Mouse (Mus musculus) liver, embryonic 14.5 days (tissue): Measurements from ENCODE around the gene Slc35a1.

Source experiments
- CTCF ChIP-seq: IDR thresholded peaks from 2 replicates; pipeline ENCODE4 v1.5.1; 2016; ENCODE audit warnings: antibody characterized with exemption, low read depth, control low read depth
- EP300 ChIP-seq: IDR thresholded peaks from 2 replicates; pipeline ENCODE4 v1.6.1; 2016; ENCODE audit warnings: antibody characterized with exemption, low read depth

GRCm38 (mm10) chr4:34703029-34703428 lies 15.8 kb upstream of the Slc35a1 start:
- TF ChIP-seq CTCF (peak; percentile 4; the same call in 1 of the 2 replicates), EP300 (no peak)
